Mouse (Mus musculus) cerebellum, adult 18-20 months (tissue): ENCODE data around the gene Cldn14.
"Not testable (repeated sequence)": the region's sequence is repeated elsewhere in the genome, so short reads cannot be mapped to it uniquely, and the experiment has no call there.

Source experiments
- DNase-seq, 2 experiments: peaks; one replicate each; pipeline ENCODE4 v3.0.0; 2021

The Cldn14 gene

DNA sequence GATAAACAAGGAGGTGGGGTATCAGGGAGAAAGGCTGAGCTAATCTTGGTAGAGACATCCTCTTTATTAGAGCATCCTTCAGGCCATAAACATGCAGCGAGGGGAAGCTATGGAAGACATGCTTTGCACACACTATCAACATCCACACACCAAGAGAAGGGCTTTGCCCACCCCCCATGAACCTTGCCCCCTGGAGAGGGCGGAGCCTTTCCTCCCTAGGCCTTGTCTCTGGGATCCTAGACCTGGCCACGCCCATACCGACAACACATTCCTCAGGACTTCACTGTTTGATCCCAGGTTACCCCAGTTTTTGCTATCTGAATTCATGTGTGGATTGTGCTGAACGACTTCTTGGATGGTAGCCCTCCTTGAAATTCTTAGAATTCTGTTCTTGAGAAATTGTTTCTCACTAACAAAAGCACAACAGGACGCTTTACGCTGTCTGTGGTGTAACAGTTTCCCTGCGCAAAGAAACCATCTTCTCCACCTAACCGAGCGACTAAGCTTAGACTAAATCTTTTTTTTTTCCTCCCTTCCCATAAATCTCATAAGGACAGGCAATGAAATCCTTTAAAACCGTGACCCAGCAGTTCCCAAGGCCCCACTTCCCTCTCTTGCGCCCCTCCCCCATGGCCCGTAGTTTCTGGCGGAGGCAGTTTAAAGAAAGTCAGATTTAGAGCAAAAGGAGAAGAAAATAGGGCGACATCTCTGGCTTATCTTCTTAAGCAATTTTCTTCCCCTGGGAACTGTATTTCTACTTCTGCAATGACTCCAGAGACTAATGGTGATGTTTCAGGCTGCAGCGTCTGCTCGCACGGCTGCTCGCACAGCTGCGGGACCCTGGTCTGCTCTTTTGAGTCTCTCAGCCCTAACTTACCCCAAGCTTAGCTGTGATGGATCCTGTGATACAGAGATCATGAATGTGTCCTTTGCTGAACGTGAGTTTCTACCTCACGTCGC lies 1.7 kb downstream of the Cldn14 start:
- no peak for DNase-seq

- DNase-seq = no peak
These were observed 5.2 kb downstream of the Cldn14 start for GRCm38 (mm10) chr16:94003478-94003877.

DNA sequence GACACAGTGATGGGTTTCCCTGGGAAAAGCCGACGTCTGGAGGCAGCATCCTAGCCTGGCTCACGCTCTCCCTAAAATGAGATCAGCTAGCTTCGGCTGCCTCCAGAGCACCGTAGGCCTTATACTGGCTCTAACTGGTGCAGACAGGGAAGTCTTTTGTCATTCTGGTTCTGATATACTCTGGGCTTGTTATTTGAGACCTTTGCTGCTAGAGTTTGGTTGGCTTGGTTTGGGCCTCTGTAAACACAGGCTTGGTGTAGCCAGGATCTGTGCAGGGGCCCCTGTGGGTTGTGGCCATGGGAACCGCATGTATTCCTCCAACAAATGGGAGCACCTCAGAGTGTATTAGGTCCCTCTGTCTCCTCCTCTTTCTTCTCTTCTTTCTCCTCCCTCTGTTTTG lies 7.3 kb downstream of the Cldn14 start:
- DNase-seq = no peak

- no peak for DNase-seq
These were observed 9.7 kb downstream of the Cldn14 start for GRCm38 (mm10) chr16:93998895-93999294.

DNA sequence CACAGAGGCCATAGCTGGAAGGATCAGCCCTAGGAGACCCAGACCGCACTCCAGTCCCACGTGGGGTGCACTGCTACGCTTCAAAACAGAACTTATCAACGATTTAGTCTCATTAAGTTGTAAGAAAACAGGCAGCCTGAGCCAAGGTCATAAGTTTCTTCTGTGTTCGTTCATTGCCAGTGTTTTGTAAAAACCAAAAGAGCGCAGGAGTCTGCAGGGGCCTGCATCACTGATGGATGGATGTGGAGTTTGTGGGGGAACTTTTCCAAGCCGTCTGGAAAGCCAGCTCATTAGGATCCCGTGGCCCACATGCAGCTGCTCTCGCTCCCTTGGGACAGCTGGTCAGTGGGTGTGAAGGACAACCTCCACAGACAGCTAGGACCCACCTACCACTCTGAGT lies 25.1 kb downstream of the Cldn14 start:
- no peak for DNase-seq

GRCm38 (mm10) chr16:93982341-93982740 lies 26.3 kb downstream of the Cldn14 start:
- no peak for DNase-seq

DNA sequence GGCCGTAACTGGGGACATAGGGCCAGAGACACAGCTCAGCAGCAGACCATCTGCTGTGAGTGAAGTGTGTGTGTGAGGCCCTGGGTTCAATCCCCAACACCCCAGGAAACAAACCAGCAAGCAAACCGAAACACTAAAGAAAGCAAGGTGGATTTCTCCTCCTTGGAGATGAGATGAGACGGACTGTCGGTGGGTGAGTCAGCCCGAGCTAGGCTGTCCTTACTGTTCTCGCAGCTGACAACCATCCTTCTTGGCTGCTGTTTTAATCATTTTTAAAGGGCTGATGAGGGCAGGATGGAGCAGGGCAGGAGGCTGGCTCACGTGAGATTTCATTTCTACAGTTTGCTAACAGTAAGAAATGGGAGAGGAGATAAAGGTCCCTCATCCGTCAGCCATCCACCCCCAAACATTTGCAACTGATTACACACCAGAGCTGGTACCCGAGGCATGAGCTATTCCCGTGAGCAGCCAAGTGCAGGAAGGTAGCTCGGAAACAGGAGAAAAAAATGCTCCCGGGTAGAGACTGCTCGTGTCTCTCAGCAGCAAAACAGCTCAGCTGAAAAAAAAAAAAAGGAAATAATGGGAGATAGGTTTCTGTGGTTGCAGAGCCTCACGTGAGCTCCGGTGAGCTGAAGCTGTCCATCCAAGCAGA lies 27.3 kb downstream of the Cldn14 start:
- no peak for DNase-seq

DNA sequence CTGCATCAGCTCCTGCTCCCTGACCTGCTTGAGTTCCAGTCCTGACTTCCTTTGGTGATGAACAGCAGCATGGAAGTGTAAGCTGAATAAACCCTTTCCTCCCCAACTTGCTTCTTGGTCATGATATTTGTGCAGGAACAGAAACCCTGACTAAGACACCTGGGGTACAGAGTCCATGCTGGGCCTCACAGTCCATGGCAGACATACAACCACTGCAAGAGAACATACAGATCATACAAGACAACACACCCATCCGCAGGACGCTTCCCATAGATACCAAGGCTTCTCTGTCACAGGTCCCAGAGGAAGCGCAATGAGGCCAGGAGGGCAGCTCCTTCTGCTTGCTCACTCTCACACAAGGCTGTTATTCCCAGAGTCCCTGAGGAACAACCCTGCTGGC lies 28.3 kb downstream of the Cldn14 start:
- DNase-seq = not testable (repeated sequence)

DNA sequence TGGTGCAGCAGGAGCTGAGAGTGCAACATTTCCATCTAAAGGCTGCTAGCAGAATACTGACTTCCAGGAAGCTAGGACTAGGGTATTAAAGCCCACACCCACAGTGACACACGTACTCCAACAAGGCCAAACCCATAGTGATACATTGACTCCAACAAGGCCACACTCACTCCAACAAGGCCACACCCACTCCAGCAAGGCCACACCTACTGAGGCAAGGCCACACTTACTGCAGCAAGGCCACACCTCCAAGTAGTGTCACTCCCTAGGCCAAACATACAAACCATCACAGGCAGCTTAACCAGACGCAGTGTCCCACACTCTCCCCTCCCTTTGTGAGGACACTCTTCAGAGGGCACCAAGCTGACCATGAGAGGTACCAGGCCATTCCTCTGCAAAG lies 29.3 kb downstream of the Cldn14 start:
- DNase-seq = no peak

DNA sequence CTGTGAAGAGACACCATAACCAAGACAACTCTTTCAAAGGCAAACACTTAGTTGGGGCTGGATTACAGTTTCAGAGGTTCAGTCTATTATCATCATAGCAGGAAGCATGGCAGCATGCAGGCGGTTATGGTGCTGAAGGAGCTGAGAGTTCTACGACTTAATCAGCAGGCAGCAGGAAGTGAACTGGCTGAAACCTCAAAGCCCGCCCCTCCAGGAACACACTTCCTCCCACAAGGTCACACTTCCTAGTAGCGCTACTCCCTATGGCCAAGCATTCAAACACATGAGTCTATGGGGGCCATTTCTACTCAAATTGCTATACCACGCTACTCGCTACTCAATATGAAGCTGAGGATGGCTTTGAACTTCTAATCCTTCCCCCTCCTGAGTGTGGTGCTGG lies 31.1 kb downstream of the Cldn14 start:
- no peak for DNase-seq

DNA sequence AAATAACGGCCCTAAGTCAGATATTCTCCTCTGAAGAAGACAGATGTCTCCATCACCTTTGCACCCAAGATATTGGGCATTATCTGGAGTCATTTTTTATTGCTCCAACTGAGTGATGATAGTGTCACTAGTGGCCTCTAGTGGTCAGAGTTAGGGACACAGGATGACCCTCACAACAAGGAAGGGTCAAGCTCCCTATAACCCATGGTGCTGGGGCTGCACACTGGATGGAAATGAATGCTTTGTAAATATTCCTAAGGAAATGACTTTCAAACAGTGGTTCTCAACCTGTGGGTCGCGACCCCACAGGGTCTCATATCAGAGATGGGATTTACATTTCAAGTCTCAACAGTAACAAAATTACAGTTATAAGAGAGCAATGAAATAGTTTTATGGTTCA lies 31.7 kb downstream of the Cldn14 start:
- no peak for DNase-seq

DNA sequence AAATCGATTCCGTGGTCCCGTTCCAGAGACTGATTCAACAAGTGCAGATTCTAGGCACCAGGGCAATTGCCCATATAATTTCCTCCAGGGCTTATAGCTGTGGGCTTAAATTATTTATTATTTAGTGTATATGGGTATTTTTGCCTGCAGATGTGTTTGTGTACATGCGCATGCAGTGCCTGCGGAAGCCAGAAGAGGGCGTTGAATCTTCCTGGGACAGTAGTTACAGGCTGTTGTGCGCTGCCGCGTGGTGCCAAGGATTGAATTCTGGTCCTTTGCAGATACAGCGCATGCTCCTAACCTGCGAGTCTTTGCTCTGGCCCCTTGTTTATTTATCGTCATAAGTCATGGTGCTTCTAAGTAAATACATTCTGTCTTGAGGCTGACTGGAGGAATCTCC lies 33.2 kb downstream of the Cldn14 start:
- no peak for DNase-seq

DNA sequence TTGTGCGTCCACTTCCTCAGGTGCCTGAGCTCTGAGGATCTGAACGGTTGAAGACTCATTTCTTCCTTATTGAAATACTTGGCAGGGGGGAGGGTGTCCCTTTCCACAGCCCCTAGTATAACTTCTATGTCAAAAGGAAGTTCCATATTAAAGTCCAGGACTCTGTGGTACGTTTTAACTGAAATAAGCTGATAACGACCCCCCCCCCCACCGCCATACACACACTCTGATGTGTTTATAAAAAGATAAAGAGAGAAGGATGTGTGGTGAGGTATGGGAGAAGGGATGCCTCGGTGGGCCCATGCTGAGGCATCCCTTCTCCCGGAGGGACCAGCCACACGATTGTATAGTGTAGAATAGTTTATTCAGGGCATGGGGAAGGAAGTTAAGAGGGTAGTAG lies 34.4 kb downstream of the Cldn14 start:
- no peak for DNase-seq

DNA sequence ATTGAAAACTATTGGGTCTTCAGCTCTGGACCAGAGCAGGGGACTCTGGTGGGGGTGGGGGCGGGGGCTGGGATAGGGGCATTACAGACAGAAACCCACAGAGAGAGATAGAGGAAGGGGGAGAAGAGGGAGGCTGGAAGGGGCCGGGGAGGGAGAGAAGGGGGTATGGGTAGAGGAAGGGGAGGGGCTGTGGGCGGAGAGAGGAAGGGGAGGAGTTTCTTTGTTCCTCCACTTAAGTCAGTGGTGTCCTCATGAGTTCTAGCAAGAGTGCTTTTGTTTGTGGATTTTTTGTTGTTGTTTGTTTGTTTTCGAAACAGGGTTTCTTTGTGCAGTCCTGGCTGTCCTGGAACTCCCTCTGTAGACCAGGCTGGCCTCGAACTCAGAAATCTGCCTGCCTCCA lies 35.1 kb downstream of the Cldn14 start:
- no peak for DNase-seq

DNA sequence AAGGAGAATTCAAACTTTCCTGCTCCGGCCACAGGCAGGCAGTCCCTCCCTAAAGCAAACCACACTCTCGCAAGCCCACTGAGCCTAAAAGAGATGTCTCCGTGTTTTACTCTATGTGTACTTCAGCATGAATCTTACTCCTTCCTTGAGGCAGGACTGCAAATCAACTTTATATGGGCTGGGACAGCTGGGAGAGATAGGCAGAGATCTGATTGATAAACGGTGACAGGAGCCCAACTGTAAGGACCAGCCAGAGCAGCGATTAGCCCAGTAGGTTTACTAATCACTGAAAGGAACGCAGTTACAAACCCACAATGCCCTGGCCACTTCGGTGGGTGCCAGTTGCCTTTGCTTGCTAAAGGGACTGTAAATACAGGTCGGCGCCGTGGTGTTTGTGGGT lies 35.5 kb downstream of the Cldn14 start:
- DNase-seq = no peak

- DNase-seq = no peak
These were observed 37.6 kb downstream of the Cldn14 start for GRCm38 (mm10) chr16:93971046-93971445.

- DNase-seq = no peak
These were observed 40.7 kb downstream of the Cldn14 start for GRCm38 (mm10) chr16:93967893-93968292.

GRCm38 (mm10) chr16:93962283-93962682 lies 46.4 kb downstream of the Cldn14 start:
- DNase-seq = no peak

DNA sequence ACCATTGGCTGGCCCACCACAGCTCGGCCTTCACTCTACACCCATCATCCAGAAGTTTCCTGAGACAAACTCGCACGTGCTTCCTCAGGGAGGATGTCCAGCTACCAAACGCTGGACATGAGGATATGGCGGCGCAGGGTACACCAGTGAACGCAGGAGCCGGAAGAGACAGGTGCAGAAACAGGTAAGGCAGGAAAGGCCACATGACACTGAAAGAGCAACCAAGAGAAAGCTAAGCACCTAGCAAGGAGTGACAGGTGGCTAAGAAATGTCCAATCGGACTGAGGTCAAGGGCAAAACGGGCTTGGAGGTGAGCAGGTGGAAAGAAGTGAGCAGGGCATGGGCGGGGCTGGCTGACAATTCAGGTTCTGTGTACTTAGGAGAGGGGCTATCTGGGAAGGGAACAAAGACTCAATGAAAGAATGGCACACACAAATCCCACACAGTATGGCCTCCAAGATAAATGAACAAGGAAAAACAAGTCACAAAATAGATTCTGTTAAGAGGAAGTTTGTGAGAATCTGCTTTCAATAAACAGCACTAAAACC lies 47.5 kb downstream of the Cldn14 start:
- DNase-seq = no peak

DNA sequence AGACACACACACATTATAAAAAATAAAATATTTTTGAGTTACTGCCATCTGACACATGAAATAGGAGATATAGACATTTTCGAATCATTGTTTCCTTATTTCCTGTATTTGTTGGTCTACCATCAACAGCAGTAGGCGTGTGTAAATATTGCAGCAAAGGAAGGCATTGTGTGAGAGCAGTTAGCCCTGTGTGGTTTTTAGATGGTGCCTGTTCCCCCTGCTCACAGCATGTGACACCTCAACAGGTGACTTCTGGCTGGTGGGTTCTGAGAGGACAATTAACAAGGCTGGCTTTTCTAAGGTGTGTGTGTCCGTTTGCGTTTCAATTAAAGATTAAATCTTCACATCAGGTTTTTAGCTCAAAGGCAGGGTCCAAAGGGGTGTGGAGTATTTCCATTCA lies 48.1 kb downstream of the Cldn14 start:
- DNase-seq = no peak

DNA sequence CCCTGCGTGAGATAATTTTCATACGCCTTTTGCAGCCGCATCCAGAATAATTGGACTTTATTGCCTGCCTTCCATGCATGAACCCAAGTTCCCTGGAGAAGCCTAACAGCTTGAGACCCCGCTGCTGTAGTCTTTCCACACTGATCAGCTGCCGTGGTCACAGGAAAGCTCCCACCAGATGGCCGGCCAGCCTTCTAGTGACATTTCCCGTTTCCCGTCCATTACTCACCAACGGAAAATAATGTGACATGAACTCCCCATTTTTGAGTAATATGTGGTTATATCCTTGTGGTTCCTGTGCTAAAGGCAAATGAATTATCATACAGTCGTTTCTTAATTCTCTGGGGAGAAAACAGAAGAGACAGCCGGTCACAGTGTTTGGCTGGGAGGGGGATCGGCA lies 51.2 kb downstream of the Cldn14 start:
- no peak for DNase-seq

DNA sequence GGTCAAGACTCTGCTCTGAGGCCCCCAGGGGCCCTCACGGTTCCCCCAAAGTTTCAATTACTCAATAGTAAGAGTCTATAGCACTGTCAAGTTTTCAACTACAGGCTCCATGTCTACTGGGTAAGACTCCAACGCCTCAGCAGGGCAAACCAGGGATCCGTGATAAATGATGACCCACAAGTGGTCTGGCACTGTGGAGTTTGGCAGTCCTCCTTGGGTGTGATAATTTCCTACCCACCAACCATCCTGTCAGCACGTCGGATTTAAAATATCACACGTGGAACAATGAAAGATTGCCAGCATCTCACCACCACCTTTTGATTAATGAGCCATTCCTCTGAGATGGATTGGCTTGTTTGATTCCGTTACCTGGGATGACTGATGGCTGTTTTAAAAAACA lies 51.7 kb downstream of the Cldn14 start:
- no peak for DNase-seq

DNA sequence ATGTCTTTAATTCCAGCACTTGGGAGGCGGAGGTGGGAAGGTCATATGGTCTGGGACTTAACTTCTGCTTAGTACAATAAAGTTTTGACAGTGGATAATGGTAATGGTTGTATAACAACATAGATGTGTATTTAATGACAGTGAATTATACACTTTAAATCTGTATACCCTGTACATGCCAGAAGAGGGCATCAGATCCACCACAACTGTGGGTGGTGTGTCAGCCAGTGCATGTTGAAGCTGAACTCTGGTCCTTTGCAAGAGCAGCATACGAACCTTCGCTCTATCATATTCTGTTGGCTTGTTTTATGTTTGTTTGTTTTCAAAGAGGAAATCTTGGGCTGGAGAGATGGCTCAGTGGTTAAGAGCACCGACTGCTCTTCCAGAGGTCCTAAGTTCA lies 61.2 kb downstream of the Cldn14 start:
- DNase-seq = no peak

DNA sequence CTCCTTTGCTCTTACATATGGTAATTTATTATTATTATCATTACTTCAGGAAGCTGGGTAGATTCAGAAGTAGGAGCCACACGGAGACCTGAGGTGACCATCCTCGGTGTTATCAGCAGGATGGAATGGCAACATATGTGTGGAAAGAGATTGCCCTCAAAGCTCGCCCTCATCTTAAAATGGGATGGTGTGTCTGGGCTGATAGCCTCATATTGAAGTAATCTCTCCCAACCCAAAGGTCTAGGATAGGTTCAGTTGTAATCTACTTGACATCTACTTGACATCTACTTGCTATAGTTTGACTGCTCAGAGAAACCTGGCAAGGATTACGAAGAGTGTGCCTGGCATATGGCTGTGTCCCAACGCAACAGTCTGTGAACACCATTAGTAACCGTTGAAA lies 64.3 kb downstream of the Cldn14 start:
- DNase-seq = no peak
